Mouse (Mus musculus): ENCODE measurements around the gene Ascl5.

Gene Ascl5

DNA sequence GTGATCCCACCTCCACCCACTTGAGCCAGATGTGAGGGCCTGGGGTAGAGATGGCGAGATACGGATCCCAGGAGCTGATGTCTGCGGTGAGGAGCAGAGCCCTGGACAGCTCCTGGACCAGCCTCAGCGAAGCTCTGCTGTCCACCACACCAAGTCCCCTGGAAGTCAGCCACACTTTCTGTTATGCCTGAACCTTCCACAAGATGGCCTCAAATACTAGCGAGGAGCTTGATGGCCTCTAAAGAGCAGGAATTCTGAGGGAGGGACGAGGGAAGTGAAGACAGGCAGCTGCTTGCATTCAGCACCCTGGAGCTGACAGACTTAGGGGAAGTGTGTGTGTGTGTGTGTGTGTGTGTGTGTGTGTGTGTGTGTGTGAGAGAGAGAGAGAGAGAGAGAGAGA, 861 bp downstream of the Ascl5 start:
- in situ Hi-C loops (cut with MboI, MseI): no loop called here

DNA sequence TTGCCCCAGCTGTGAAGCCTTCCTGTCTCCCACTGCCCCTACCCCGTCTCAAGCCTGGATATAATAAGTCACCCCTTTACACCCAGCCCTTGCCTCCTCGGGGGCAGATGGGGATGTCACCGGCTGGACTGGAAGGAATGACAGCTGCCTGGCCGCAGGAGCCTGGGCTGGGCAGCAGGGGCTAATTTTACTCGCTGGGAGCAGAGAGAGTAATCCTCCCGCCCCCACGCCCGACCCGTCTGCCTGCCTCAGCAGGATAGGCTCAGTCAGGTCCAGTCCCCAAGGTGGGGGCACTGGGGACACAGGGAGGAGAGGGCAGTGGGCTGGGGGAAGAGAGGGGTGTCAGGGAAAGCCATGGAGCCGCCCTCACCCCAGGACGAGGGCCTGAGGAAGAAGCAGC, 1.9 kb downstream of the Ascl5 start, which contains the start of gene Cacna1s:
TSS of gene Cacna1s (plus strand) at position 204 of the 400 bp plus-strand sequence.
- in situ Hi-C loops (cut with MboI, MseI): no loop called here

DNA sequence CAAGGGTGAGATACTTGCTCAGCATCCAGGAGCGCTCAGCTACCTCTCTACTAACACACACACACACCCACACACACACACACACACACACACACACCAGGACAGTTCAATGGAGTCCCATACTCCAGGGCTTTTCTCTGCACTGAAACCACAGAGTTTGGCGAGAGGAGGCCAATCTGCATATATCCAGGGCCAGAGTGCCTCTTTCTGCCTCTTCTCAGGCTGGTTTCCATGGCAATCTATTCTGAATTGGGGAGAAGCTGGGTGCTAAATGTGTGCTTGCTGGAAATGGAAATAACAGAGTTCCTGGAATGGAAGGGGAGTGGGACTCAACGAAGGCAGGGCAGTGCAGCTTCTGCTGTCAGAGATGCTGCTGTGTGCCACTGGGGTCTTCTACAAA, 5.2 kb downstream of the Ascl5 start:
- in situ Hi-C loops (cut with MboI, MseI): no loop called here

DNA sequence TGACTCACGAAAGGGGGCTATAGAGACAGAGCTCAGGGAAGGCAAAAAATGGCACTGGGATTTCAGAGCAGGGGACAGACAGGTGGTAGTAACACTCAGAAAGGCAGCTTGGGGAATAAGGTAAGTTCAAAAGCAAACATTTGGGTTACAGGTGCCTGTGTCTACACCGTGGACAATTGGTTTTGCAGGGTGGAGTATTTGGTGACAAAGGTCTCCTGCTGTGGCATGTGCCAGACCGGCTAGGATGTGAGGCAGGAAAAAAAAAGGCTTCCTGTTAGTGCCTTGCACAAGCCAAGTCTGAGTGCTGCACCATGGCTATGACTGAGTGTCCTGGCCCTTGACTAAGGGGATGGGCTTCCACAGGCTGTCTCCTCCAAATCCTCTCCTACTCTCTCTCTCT, 8.0 kb downstream of the Ascl5 start:
- in situ Hi-C loops (cut with MboI, MseI): no loop called here

DNA sequence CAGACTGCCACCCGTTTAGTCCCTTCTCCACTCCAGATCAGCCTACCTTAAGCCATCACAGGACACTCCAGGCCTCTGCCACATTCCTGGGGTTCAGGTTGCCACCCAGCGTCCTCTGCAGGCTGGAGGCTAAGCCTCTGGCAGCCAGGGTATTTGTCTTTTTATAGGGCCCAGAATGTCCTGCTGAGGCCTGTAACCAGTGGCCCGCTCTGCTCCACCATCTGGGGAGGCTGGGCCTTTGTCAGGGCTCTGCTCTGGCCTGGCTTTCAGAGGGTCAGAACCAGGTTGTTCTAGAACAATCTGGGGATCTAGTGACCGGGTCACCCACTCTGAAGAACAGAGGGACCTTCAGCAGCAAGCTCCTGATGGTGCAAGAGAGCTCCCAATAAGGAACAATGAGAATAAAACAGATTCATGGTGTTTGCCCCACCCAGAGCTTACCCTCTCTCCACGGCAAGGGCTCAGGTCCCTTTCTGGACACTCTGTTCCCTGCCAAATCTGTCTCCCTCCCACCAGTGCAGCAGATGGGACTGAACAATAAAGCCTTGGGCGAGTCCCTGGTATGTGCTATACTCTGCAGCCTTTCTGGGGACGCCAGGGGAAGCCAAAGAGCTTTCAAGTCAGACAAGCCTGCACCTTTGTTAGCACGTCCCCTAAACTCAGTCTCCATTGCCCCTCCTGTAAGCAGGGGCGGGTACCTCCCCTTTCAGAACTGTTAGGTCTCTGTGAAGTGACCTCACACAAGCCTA, 10.6 kb downstream of the Ascl5 start:
- in situ Hi-C loops (cut with MboI, MseI): no loop called here

DNA sequence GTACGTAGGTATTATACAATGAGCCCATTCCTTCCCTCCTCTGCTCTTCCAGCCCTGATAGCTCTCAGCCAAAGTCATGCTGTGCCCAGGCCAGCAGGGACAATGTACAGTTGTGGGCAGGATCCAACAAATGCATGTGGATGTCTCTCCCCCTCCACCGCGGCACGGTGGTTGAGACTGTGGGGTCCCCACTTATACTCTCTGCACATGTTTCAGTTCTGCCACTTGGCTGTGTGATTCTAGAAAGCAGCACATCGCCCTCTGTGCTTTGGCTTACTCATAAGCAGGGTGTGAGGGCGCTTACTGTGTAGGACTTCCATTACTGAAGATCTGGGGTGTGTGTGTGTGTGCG, 11.2 kb downstream of the Ascl5 start:
- in situ Hi-C loops (cut with MboI, MseI): no loop called here

DNA sequence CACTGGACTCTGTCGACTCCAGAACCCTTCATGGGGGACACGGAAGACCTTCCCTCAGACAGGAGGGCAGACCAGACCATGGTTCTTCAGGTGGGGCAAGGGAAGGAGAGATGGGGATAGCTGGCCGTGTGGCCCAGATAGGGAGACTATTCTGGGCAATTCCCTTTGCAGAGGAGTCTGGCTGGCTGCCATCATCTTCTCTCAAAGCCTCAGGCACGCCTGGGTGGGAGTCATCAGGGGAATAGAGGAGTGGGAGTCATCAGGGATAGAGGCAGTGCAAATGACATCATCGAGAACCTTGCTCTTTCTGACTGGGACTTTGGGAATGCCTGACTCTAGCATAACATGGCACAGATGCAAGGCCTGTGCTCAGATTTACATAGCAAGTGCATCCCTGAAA, 13.4 kb downstream of the Ascl5 start:
- in situ Hi-C loops (cut with MboI, MseI): no loop called here

DNA sequence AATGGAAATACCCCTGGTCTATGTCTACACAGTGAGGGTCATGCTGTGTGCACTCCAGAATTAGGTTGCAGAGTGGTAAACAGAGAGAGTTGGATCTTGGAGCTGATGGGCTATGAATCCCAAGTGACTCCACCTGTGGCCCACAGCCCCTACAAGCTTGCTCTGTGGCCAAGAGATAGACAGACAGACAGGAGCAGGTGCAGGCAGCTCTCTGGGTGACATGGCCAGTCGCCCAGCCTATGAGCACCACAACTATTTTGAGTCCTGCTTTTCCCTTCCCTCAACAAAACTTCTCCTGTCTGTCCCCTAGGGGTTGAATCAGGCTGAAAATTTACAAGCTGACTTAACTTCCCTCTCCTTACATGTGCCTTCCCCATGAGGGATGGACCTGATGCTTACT, 16.0 kb downstream of the Ascl5 start:
- in situ Hi-C loops (cut with MboI, MseI): no loop called here

DNA sequence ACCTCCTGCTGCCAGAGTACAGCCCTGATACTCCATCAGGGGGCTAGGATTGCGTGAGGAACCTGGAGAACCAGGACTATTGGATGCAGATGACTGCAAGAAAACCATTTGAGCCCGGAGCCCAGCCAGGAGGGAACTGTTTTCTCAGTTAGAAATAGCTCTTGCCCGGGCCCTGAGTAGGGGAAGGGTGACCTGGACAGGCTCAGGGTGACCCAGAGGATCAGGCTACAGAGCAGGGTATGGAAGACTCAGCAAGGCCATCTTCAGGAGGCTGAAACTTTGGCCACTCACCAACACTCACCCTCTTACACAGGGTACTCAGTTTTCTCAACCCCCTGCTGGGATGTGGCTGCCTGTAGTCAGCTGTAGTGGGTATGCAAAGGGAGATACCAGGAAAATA, 17.0 kb downstream of the Ascl5 start:
- in situ Hi-C loops (cut with MboI, MseI): no loop called here

DNA sequence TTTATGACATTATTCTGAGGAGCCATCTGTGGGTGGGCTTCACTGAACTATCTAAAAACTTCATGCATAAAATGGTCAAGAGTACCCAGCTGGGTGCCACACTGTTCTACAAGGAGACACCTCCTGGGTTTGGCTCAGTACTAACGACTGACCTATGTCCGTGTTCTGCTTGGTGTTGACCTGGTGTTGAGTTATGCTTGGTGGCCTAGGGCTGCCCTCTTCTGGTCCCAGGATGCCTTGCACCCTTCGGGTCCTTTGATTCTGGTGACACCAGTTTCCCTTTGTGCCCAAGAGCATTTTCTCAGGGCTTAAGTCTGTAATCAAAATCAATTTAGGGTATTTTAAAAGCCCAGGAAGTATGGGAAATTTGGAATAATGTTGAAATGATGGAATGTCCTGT, 25.5 kb downstream of the Ascl5 start:
- in situ Hi-C loops (cut with MboI, MseI): no loop called here

DNA sequence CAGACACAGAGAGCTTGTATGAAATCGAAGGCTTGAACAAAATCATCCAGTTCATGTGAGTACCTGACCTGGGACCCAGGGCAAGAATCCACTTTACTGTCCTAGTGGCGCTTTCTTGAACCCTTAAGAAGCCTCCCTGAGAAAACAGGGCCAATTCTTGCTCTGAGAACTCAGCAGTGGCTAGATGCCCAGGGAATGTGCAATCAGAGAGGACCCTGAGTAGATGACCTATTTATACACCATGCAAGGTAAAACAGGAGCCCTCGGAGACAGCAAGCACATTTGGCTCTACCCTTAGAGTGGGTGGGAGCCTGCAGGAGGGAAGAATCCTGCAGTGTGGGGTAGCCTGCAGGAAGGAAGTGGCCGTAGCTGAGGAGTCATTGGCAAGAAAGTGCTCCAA, 27.1 kb downstream of the Ascl5 start:
- in situ Hi-C loops (cut with MboI, MseI): no loop called here

DNA sequence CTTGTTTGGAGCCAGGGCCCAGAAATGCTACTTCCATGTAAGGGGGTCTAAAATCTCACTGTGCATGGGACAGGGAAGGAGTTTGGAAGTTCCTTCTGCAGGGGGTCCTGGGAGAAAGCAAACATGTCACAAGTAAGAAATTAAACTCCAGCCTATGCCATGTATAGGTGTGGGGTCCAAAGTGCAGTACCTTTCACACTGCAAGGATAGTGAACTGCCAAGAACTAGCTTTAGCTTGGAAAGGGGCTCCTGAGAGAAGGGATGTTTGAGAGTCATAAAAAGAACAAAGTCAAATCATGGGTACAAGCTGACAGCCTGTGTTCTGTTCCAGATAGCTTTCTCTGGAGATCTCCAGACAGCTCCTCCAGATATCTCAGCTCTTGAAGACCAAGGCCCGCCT, 30.6 kb downstream of the Ascl5 start:
- in situ Hi-C loops (cut with MboI, MseI): no loop called here

DNA sequence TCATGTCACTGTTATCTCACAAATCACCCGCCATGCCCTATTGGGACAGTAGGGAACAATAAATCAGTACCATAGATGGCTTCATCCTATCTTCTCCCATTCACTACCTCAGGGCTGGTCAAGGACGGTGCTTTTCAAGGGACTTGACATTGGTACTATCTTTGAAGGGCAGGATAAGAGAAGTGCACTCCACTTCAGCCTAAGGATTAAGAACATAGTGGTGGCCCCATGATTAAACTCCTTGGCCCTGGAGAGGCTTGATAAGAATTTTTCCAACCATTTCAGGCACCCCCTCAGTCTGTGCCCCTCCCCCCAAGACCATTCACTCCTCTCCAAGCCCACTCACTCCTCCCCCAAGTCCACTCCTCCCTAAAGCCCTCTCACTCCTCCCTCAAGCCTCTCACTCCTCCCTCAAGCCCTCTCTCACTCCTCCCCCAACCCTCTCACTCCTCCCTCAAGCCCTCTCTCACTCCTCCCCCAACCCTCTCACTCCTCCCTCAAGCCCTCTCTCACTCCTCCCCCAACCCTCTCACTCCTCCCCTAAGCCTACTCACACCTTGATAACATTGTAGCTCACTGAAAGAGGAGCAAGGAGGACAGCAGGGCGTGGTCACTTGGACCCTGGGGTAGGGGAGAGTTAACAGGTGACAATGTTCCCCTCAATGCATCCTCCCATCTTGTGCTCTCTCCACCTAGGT, 35.5 kb downstream of the Ascl5 start:
- in situ Hi-C loops (cut with MboI, MseI): no loop called here

DNA sequence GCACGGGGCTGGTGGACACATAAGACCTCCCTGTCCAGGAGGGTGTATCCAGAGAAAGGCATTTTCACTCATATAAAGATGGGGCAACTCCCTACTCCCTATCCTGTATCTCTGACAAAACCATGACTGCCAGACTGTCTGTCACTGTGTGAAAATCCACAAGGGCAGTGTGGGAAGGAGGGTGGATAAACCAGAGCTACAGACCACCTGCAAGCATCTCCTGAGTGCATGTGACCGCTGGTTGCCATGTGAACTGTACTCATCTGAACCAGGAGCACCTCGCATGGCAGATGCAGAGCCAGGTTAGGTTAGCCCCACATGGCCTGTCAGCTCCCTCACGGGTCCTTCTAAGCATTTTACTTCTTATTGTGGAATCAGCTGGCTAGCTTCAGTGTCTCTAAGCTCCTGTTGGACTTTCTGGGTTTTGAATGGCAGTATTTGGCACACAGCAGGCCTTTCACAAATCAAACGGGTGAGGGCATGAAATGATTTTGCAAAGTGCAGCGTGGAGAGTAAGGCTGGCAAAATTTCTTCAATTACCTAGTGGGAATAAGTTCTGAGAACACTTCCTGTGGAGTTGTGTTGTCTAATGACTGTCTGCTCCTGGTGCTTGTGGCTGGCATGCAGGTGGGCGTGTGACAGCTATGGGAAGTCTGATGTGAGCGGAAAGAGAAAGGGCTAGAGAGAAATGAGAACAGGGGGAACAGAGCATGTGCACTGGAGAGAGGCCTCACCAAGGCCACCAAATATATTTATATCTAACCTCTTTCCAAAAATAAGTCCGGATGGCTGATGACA, 39.0 kb downstream of the Ascl5 start:
- in situ Hi-C loops (cut with MboI, MseI): no loop called here

DNA sequence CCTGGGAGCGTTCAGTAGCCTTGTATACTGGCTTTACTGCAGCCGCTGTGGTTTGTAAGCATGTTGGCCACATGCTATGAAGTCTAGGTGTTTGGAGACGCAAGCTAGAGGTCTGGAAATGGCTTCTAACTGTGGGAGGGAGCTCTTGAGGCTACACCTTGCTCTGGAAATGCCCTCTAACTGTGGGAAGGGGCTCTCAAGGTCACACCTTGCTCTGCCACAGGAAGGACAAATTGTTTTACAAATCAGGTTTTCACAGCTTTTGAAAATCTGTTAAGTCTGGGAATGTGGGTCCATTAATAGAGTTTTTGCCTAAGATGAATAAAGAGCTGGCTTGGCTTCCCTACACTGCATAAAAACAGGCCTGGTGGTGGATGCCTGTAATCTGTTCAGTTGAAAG, 43.1 kb downstream of the Ascl5 start:
- in situ Hi-C loops (cut with MboI, MseI): no loop called here

DNA sequence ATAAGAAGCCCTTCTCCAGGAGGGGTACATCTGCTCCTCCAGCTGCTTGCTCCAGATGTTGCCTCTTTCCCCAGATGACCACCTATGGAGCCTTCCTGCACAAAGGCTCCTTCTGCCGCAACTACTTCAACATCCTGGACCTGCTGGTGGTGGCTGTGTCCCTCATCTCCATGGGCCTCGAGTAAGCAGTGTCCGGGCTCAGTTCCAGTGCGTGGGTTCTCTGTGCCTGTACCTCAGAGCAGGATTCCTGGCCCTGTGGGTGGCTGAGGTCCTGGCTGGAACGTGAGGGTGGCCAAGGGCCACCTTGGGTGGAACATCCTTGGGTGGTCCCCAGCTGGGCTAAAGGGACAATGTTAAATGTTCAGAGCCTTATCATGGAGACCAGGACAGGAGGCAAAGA, 44.2 kb downstream of the Ascl5 start:
- in situ Hi-C loops (cut with MboI, MseI): no loop called here

All from T-helper 1 cell (primary cell).